Mouse (Mus musculus) thymus, postnatal 36 days (tissue): ENCODE measurements around the gene Cldn11.

Source experiments
- DNase-seq, 2 experiments: peaks; one replicate each; pipeline ENCODE4 v3.0.0; 2022; ENCODE audit warnings: mixed read lengths in 2 of 2

Gene Cldn11

DNA sequence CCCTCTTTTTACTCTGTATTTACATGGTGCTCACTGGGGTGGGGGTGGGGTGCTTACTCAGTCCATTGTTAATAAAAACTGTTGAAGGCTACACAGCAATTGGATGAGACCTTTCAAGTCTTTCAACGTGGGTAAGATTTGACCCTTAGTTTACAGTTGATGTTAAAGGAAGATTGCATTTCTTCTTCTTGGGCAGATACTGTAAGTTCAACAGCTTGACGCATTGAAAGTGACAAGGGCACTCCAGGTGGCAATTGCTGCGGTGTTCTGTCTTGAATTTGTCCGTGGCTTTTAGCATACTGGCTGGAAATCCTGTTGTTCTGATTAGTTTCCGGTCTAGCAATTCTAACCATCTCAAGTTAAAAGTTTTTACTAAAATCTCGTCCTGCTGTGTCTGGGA lies 11.6 kb downstream of the Cldn11 start:
- no peak for DNase-seq

DNA sequence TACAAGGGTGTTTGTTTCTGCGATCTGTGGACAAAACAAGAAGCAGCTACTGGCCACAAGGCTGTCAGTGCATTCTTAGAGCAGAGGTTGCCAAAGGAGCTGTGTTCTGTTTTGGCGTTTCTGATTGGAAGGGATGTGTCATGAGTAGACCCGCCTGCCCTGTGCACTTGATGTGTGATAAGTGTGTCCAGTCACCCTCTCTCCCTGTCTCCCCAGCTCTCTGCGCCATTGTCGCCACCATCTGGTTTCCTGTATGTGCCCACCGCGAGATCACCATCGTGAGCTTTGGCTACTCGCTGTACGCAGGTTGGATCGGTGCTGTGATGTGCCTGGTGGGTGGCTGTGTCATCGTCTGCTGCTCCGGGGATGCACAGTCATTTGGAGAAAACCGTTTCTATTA lies 13.1 kb downstream of the Cldn11 start:
- DNase-seq, result no peak

DNA sequence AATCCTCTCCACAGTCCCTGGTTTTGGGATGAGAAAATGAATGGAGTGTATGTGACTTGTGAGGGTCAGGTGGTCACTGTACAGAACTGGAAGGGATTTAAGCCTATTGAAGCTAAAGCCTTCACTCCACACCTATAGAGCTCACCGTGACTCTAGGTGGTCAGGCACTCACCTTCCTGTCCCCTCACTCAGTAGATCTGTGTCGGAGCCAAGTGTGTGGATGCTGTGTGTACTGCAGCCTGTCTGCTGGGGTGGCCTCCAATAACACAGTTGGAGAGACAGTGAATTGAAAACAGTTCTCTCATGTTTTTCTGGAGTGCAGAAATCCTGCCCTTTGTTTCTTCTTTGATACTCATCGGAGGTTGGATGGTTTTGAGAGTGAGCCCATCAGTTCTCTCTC lies 16.1 kb downstream of the Cldn11 start:
- no peak for DNase-seq

DNA sequence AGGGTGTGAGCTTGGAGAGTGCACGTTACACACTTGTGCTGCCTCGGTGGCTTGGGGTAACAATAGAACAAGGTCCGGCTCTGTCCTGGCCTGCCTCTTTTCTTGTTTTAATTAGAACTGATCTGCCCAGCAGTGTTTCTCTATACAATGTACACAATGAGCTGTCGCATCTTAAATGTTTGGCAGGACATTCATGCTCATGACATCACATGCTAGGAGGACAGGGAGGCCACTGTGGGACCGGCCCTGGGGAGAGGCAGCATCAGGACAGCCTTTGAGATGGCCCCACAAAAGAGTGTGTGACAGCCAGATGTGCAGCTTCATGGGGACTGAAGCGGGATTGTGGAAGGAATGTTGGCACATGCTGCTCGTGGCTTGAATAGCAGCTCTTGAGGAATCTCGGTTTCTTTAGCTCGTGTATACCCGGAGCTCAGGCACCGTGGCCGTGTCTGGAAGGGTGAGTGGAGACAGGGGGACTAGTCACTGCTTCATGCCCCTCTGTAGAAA lies 16.7 kb downstream of the Cldn11 start:
- DNase-seq, result no peak

DNA sequence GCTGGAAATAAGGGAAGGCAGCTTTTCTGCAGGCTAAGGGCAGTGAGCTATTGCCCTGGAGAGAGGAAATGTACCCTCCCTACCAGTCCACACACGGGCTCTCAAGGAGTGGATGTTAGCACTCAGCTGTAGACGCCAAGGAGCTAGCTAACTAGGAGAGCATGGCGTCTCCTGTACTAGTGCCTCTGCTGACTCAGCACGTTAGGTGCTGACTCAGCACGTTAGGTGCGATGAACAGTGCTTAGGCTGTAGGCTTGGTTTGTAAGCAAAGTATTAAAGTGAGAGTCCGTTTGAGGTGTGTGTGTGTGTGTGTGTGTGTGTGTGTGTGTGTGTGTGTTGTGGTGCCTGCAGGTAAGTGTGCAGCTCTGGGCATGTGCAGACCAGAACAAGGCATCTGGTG lies 40.6 kb downstream of the Cldn11 start:
- no peak for DNase-seq

DNA sequence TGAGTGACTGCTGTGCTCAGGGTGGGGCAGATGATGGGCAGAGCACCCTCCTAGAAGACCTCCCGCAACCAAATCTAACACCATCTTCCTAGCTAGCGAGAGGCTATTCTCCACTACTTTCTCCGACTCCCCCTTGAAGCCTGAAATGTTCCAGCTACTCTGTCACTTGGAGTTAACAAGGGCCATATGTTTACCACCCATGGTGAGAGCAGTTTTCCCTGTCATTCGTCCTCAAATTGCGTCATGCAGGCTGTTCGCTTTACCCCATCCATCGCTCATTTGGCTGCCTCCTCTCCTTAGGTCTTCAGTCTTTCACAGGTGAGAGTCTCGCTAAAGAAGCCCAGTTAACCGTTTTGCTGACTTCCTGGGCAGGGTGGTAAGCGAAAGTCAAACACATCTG lies 41.7 kb downstream of the Cldn11 start:
- DNase-seq, result no peak

DNA sequence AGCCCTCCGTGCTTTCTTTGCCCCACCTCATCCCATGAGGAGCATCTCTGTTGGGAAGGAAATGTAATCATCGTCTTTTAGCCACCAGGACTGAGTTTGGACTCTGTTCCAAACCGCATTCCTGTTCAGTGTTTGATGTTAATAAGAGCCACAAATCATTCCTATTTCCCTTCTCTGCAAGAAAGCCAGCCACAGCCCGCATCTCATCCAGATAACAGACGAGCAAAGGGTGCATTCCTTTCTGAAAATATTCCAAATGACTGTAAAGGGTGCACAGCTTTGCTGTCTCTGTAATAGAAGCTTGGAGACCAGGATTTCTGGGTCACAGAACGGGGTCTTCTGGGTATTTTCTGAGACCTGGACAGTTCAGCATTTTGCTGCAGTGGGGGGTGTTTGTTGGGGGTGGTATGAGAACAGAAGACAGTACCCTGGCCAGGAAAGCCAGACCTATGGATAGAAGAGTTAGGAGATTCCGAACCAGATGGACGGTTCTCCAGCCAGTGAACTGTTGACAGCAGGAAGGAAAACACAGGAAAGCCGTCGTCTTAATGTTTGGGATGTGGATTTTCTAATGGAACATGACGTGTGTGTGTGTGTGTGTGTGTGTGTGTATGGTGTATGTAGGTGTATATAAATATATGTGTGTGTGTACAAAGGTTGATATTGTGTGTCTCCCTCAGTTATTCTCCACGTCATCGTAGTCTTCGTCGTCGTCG lies 49.6 kb downstream of the Cldn11 start:
- DNase-seq, result no peak

DNA sequence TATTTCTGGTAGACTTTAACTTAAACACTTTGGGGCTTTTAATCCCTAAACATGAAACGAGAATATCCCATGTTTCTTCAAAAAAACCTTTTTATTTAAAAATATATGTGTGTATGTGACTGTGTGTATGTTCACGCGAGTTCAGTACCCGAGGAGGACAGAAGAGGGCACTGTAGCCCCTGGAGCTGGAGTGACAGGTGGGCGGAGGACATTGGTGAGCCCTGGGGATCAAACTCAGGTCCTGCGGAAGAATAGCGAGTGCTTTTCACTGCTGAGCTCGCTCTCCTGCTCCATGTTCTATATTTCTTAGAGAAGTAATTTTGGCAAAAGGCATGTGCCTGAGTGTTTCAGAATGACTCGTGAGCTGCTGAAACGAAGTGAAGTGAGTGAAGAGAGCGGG lies 54.2 kb downstream of the Cldn11 start:
- DNase-seq, result no peak

DNA sequence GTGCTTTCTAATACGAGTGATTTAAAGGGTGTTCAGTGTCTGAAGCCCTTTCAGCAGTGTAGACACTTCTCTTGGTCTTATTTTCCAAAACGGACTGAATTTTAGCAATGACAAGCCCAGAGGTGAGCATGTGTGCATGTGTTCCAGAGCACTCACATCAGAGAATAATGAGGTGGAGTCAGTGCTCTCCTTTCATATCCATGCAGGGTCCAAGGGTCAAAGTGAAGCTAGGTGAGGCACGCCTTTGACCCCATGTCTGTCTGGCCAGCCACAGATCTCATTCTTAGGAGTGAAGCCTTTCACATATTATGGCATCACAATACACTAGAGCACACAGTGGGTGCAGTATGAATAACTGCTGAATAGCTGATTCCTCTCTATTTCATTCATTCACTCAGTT lies 55.4 kb downstream of the Cldn11 start:
- no peak for DNase-seq

DNA sequence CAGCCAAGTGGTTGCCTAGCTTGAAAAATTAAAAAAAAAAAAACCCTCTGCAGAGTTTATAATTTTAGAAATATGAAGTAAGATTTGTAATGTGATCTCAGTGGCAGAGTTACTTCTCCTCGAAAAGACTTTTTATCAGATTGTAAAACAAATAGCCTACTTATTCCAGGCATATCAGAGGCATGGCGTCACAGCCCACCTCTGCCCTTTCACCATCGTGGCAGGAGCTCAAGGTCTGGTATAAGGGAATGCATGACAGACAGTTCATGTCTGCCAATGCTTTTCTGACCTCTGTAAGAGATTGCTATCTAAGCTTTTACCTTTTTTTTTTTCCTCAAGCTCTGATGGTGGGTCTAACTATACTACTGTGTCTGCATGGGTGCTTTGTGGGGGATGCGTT lies 58.3 kb downstream of the Cldn11 start:
- no peak for DNase-seq

DNA sequence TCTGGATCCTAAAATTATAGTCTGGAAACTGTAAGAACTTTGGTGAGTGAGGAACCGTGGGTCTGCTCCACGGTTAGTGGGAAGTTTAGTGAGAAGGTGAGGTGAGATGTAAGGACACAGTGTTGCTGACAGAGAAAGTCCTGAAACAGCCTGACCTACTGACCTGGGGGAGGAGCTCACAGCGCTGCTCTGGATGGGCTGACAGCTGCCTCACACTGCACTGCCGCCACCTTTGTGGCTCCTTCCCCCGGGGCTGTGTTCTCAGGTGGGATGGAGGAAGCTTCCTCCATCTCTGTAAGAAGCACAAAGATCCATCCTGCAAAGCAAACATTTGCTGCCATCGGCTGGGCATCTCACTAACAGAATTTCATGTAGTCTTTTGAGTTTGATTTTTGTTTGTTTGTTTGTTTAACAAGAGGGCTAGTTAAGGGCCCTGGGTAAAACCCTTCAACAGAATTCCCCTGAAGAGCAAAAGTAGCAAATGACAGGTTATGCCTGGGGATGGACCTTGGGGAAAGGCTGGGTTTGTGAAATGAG lies 58.8 kb downstream of the Cldn11 start:
- no peak for DNase-seq

DNA sequence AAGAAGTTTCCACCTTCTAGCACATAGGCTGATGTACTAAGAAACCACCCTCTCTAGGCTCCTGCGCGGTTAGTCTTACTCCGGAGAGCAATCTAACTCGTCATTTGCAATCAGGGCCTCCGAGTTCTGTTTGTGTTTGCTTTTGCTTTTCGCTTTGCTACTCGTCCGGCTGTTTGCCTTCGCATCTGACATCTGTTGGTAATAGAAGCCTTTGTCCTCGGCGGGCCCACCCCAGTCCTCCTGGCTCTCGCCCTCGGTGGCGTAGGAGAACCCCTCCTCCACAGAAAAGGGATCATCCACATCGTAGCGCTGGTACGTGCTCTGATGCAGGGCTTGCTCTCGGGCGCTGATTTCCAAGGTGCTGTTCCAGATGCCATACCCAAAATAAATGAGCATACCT lies 59.3 kb downstream of the Cldn11 start:
- DNase-seq, result no peak

DNA sequence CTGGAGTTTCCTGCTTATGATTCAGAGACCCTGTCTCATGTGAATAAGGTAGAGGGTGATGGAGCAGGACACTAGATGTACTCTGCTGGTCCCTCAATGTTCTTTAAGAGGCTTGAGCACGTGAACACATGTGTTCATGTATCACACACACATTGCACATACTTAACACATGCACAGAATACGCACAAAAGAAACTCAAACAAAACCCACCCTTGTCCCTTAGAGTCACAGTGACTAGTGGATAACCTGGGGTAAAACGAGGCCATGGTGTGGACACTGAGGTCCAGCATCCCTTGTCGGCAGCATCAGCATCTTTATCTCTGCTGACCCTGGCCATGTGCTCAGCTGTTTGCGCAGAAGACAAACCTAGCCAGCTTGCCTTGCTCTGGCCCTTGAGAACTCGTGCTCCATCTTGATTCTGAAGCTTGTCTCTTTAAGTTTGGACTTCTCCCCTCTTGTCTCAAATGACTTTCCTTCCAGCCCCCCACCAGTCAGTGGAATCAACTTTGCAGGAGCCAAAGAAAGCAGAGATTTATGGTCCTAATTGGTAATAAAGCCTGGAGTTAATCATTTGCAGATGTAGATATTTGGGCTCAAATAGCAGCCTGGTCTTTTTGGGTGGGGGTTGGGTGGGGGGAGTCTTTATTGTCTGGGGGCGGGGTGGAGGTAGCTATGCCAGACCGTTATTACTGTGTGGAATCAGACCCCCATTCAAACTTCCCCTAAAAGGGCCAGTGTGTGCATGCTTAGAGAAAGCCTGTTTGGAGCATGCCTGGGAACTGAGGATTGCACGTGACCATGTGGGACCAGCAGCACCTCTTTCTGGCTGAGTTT lies 62.7 kb downstream of the Cldn11 start:
- DNase-seq, result no peak

DNA sequence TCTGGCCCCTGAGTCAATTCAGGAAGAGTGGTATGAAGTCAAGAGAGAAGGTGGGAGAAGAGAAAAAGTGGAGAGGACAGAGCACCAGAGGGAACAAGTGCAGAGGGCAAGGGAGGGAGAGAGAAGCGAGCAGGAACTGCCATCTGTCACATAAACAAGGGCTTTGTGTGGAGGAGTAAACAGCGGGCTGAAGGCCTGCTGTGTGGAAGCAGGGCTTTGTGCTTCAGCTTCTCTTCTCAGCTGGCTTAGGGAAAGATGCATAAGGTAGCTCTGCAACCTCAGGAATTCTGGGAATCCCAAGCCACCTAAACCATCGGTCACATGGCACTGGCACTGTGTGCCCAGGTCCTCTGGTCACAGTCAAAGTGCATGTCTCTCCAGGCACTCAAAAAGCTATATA lies 64.1 kb downstream of the Cldn11 start:
- no peak for DNase-seq
